Comparison of ENCODE assay signal across 9 mouse cellular contexts in genomic region chr2:32599409-32599808, GRCm38 (mm10). TPM values are rescaled to one million over a fixed set of nuclear protein-coding genes. Genes with fewer than 3 reads are reported as not detected.
DNase-seq lines count a peak whose midpoint lies in the region; ATAC-seq and TF ChIP-seq lines count a peak whose summit lies in the region.
"Had no signal": no experiment of that assay in that cellular context is flagged by ENCODE, and none has a peak within 500 bp of the region (broad histone marks: within the 10 kb centered on the region; RNA-seq: fewer than 3 reads in every experiment).

Gene St6galnac6 (plus strand): TSS chr2:32599709.

- no peaks in the 10 kb centered on the region for H3K27me3 ChIP-seq in kidney, postnatal 0 days (ENCODE audit: insufficient read depth, low read length)
- H3K27me3 ChIP-seq in stomach, embryonic 16.5 days (ENCODE audit: control insufficient read depth, insufficient read depth, low read length): no peaks in the 10 kb centered on the region
- H3K27me3 ChIP-seq in kidney, embryonic 14.5 days (ENCODE audit: control insufficient read depth, insufficient read depth, low read length): no peaks in the 10 kb centered on the region
- H3K27me3 ChIP-seq: neural tube, embryonic 13.5 days had no signal

- ATAC-seq in kidney, postnatal 0 days (replicated peaks; ENCODE audit: low FRiP score, low read depth): no peak
- ATAC-seq in stomach, embryonic 16.5 days (ENCODE audit: insufficient read depth, low FRiP score): no peak
- ATAC-seq in kidney, embryonic 14.5 days (ENCODE audit: low FRiP score, low TSS enrichment): no peak

- no peak within 1 kb of the TSS for H3K27ac ChIP-seq in kidney, postnatal 0 days
- no peak within 1 kb of the TSS for H3K27ac ChIP-seq in stomach, embryonic 16.5 days (ENCODE audit: low read length)
- H3K27ac ChIP-seq in kidney, embryonic 14.5 days (ENCODE audit: low read depth, low read length): no peak within 1 kb of the TSS
- H3K27ac ChIP-seq: neural tube, embryonic 13.5 days had no signal

- H3K4me2 ChIP-seq in kidney, postnatal 0 days (ENCODE audit: low read length): no peak within 1 kb of the TSS
- no peak within 1 kb of the TSS for H3K4me2 ChIP-seq in stomach, embryonic 16.5 days (ENCODE audit: low read depth, low read length)
- H3K4me2 ChIP-seq in kidney, embryonic 14.5 days (replicated peaks; ENCODE audit: low read depth, low read length): no peak within 1 kb of the TSS
- H3K4me2 ChIP-seq: neural tube, embryonic 13.5 days had no signal

- peaks cover 7% of the 10 kb centered on the region for H3K4me1 ChIP-seq in kidney, postnatal 0 days (replicated peaks; ENCODE audit: insufficient read depth, low read length)
- peaks cover 9% of the 10 kb centered on the region for H3K4me1 ChIP-seq in stomach, embryonic 16.5 days (ENCODE audit: control insufficient read depth, insufficient read depth, low read length)
- 0 out of 2 replicates have a peak, but pooled peaks cover 3% of the 10 kb centered on the region for H3K4me1 ChIP-seq in kidney, embryonic 14.5 days (ENCODE audit: control insufficient read depth, insufficient read depth, low read length)

- no peak within 1 kb of the TSS for H3K9ac ChIP-seq in kidney, postnatal 0 days (ENCODE audit: low read depth, low read length)
- no peak within 1 kb of the TSS for H3K9ac ChIP-seq in stomach, embryonic 16.5 days (ENCODE audit: low read length)
- no peak within 1 kb of the TSS for H3K9ac ChIP-seq in kidney, embryonic 14.5 days (ENCODE audit: low read depth, low read length)
- H3K9ac ChIP-seq: neural tube, embryonic 13.5 days had no signal

- no peak for DNase-seq in kidney, postnatal 0 days (ENCODE audit: low spot score)
- no peak for DNase-seq in kidney, adult 9 months
- no peak for DNase-seq in adrenal gland, adult 8-10 months
- no peak for DNase-seq in gastrocnemius, postnatal 10 days
- DNase-seq in layer of hippocampus, postnatal 14 days (ENCODE audit: low spot score in 2 of 2): no peak
- DNase-seq in urinary bladder, postnatal 25 days (ENCODE audit: low spot score): no peak

- peaks cover 6% of the 10 kb centered on the region; the same call in 1 of the 2 replicates for H3K36me3 ChIP-seq in kidney, postnatal 0 days (ENCODE audit: insufficient read depth, low read length)
- no peaks in the 10 kb centered on the region for H3K36me3 ChIP-seq in stomach, embryonic 16.5 days (ENCODE audit: control insufficient read depth, insufficient read depth, low read length)
- peaks cover 18% of the 10 kb centered on the region; the same call in 1 of the 2 replicates for H3K36me3 ChIP-seq in kidney, embryonic 14.5 days (ENCODE audit: control insufficient read depth, insufficient read depth, low read length)

- no peak within 1 kb of the TSS for H3K4me3 ChIP-seq in kidney, postnatal 0 days (replicated peaks; ENCODE audit: low read depth, low read length)
- no peak within 1 kb of the TSS for H3K4me3 ChIP-seq in stomach, embryonic 16.5 days (replicated peaks; ENCODE audit: low read length)
- no peak within 1 kb of the TSS for H3K4me3 ChIP-seq in kidney, embryonic 14.5 days (ENCODE audit: low read length)
- H3K4me3 ChIP-seq: neural tube, embryonic 13.5 days had no signal

- H3K9me3 ChIP-seq in kidney, postnatal 0 days (replicated peaks; ENCODE audit: low read length): no peaks in the 10 kb centered on the region
- H3K9me3 ChIP-seq in stomach, embryonic 16.5 days (replicated peaks; ENCODE audit: control insufficient read depth, low read length): no peaks in the 10 kb centered on the region
- no peaks in the 10 kb centered on the region for H3K9me3 ChIP-seq in kidney, embryonic 14.5 days (ENCODE audit: control insufficient read depth, low read length)
- H3K9me3 ChIP-seq: neural tube, embryonic 13.5 days had no signal

- no peak for TF ChIP-seq CTCF in kidney, postnatal 0 days (IDR thresholded peaks at IDR 0.05; ENCODE audit: low read depth)

- WGBS in kidney, postnatal 0 days: 83% methylated on average over 3 of the region's 3 CpGs
- WGBS in stomach, embryonic 16.5 days: 83% methylated on average over 3 of the region's 3 CpGs
- WGBS in kidney, embryonic 14.5 days: 91% methylated on average over 3 of the region's 3 CpGs

RNA-seq across cellular contexts. Expression of gene St6galnac6, which starts in this region (rescaled TPM):
- 13.7 and 15.3 TPM in 2 replicates for polyA plus RNA-seq in kidney, postnatal 0 days (2015; fragmentation: Nextera tagmentation; extraction: Ambion mirVana)
- 10 to 100 TPM; 42.7 to 61.4 (median 51.8) TPM for total RNA-seq in adrenal gland, adult 8-10 months (2022)
- 10 to 100 TPM; 59.7 to 66.0 TPM for total RNA-seq in gastrocnemius, postnatal 10 days (2021)
- 100 to 1,000 TPM in 1 of 2 experiments, 10 to 100 TPM in 1; 99.0 to 106 TPM for total RNA-seq in layer of hippocampus, postnatal 14 days (2021)
- polyA plus RNA-seq in stomach, embryonic 16.5 days (2015; fragmentation: Nextera tagmentation; extraction: Ambion mirVana): 17.1 and 18.5 TPM in 2 replicates
- polyA plus RNA-seq in kidney, embryonic 14.5 days (2014; fragmentation: Nextera tagmentation; extraction: Ambion mirVana): 7.0 and 8.7 TPM in 2 replicates
